Mouse (Mus musculus) CD8-positive naive resting alpha-beta T cell, adult 2 months (primary cell): ENCODE results near the gene Mga.

ENCODE experiments used
- DNase-seq, 2 experiments: peaks; one replicate each; pipeline ENCODE4 v3.0.0; 2022; ENCODE audit warnings: low read depth in 2 of 2, low spot score in 2 of 2

Gene Mga

GRCm38 (mm10) chr2:119897090-119897732, at the start of gene Mga:
TSS of gene Mga (plus strand) at chr2:119897228.
- DNase-seq = peak; percentile 85 to 88

- no peak for DNase-seq
Measured at GRCm38 (mm10) chr2:119853811-119854210, 43.2 kb upstream of the Mga start.

GRCm38 (mm10) chr2:119855310-119855850, 41.6 kb upstream of the Mga start:
- DNase-seq = no peak

GRCm38 (mm10) chr2:119857341-119857740, 39.7 kb upstream of the Mga start:
- no peak for DNase-seq

- no peak for DNase-seq
Measured at GRCm38 (mm10) chr2:119864484-119864883, 32.5 kb upstream of the Mga start.

GRCm38 (mm10) chr2:119872371-119873104, 24.5 kb upstream of the Mga start:
- peak; percentile 12 to 17 for DNase-seq

- DNase-seq = peak; percentile 47 to 57
Measured at GRCm38 (mm10) chr2:119873105-119873464, 23.9 kb upstream of the Mga start.

GRCm38 (mm10) chr2:119875981-119876380, 21.0 kb upstream of the Mga start:
- DNase-seq = no peak

GRCm38 (mm10) chr2:119887201-119887600, 9.8 kb upstream of the Mga start:
- DNase-seq = no peak

- no peak for DNase-seq
Measured at GRCm38 (mm10) chr2:119896553-119897089, 407 bp upstream of the Mga start.

GRCm38 (mm10) chr2:119898141-119898594, 1.1 kb downstream of the Mga start:
- peak; percentile 18 to 30 for DNase-seq

GRCm38 (mm10) chr2:119916007-119916406, 19.0 kb downstream of the Mga start:
- DNase-seq = no peak

- DNase-seq = no peak
Measured at GRCm38 (mm10) chr2:119917631-119918369, 20.8 kb downstream of the Mga start.

- peak; percentile 30 to 54 for DNase-seq
Measured at GRCm38 (mm10) chr2:119970571-119970970, 73.5 kb downstream of the Mga start.

GRCm38 (mm10) chr2:119971316-119971715, 74.3 kb downstream of the Mga start:
- no peak for DNase-seq

GRCm38 (mm10) chr2:119971837-119972536, 75.0 kb downstream of the Mga start:
- peak; percentile 91 to 95 for DNase-seq

- DNase-seq = no peak
Measured at GRCm38 (mm10) chr2:119972537-119972879, 75.5 kb downstream of the Mga start, which contains the start of gene Mapkbp1. TSS of gene Mapkbp1 (plus strand) at chr2:119972699.

GRCm38 (mm10) chr2:119980343-119980986, 83.4 kb downstream of the Mga start:
- DNase-seq = no peak

- no peak for DNase-seq
Measured at GRCm38 (mm10) chr2:119981631-119982030, 84.6 kb downstream of the Mga start.

GRCm38 (mm10) chr2:119985871-119986270, 88.8 kb downstream of the Mga start:
- DNase-seq = no peak
